Mouse (Mus musculus): Measurements from ENCODE around the gene Prss46.

DNA sequence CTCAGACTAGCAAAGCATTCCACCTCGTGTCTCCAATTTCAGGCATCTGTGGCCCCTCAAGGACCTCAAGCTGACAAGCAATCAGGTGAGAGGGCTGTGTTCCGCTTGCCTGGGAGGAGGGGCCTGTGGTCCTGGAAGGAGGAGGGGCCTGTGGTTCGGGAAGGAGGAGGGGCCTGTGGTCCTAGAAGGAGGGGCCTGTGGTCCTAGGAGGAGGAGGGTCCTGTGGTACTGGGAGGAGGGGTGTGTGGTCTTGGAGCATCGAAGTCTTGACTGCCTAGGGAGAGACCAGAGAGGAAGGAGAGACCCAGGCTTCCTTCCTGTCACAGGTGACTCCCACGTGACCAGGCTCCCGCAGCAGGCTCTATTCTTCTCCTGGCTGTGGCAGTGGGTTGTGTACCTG is 52.3 kb downstream of the Prss46 start:
- TF ChIP-seq CTCF (IDR thresholded peaks at IDR 0.05; ENCODE audit: low read depth, low read length) (no peak), POLR2A (IDR thresholded peaks at IDR 0.05; ENCODE audit: extremely low read depth, insufficient read depth, low read length) (no peak)

All from liver, adult 2 months (tissue).